Mouse (Mus musculus) kidney, adult 2 months (tissue): ENCODE measurements around the gene Lamtor1. TPM values are rescaled to one million over a fixed set of nuclear protein-coding genes. Genes with fewer than 3 reads are reported as not detected.

Experiments
- DNase-seq: peaks from one replicate; pipeline ENCODE4 v3.0.0; 2021
- H3K27ac ChIP-seq: fragments of 200-500 bp; 2 replicates; pipeline ENCODE4 v1.5.1; 2012; ENCODE audit warnings: low read depth, low read length, control low read depth, inconsistent platforms; ENCODE audit not compliant: insufficient read depth
- H3K27me3 ChIP-seq: fragments of 200-500 bp; replicated peaks from 2 replicates; pipeline ENCODE4 v1.6.1; 2012; ENCODE audit warnings: mild to moderate bottlenecking, moderate library complexity, low read length, inconsistent platforms; ENCODE audit not compliant: control insufficient read depth, insufficient read depth
- H3K36me3 ChIP-seq: fragments of 200-500 bp; 2 replicates; pipeline ENCODE4 v1.6.1; 2012; ENCODE audit warnings: mild to moderate bottlenecking, moderate library complexity, low read length, inconsistent platforms; ENCODE audit not compliant: control insufficient read depth, insufficient read depth
- H3K4me1 ChIP-seq: fragments of 200-500 bp; 2 replicates; pipeline ENCODE4 v1.6.1; 2011; ENCODE audit warnings: low read length; ENCODE audit not compliant: control insufficient read depth, insufficient read depth
- H3K4me3 ChIP-seq: fragments of 200-500 bp; 2 replicates; pipeline ENCODE4 v1.5.1; 2011; ENCODE audit warnings: mild to moderate bottlenecking, low read depth, low read length, control low read depth; ENCODE audit not compliant: insufficient read depth
- CTCF ChIP-seq: fragments of 200-500 bp; conservative IDR thresholded peaks from 2 replicates; pipeline ENCODE4 v1.5.1; 2011; ENCODE audit warnings: low read depth, mild to moderate bottlenecking, control low read depth, low read length, moderate library complexity, mixed read lengths; ENCODE audit not compliant: insufficient read depth, insufficient read length
- POLR2A ChIP-seq: fragments of 200-500 bp; IDR thresholded peaks from one replicate; pipeline ENCODE4 v1.6.1; 2011; ENCODE audit warnings: low read depth, low read length, control low read depth
- WGBS: fragments of 180-500 bp; shearing (Covaris S2); methylation state at CpG from one replicate; pipeline ENCODE4 v1.1.7; 2018; 5-methylcytosine and 5-hydroxymethylcytosine counted together
- polyA plus RNA-seq: library from polyadenylated mRNA; depleted of rRNA; stranded (reverse); fragments of >200 nt; gene quantifications from 2 replicates; pipeline ENCODE4 v1.2.3, GENCODE M21; 2012

Gene Lamtor1
- polyA plus RNA-seq, 1 experiment, result 267 TPM

DNA sequence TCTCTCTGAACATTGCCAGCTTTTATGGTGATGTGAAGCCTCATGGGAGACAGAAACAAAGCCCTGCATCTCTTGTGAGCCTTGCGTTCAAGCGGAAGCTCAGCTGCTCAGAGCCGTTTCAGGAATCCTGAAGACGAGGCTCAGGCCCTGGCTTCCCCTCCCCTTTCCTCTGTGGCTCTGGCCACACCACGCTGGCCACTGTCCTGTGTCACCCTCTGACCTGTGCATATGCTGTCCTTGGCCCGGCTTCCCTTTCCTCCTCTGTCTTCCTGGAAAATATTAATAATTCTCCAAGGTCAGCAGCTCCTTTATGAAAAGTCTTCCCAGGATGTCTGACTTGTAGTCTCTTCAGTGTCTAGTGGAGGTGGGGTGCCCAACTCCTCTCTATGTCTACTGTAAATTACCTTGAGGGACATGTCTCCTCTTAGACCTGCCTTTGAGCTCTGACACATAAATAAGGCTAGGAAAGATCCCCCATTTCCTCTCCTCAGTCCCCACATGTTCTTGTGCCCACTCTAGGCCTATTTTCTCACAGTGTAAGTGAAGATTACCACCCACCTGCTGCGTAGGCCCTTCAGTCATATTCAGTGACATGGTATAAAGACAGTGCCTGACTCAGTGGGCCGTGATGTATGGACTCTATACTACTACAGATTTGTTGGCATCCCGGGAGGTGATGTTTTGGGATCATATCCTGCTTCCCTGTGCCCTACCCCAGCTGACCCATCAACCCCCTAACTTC lies 23.1 kb upstream of the Lamtor1 start:
- Histone ChIP-seq H3K4me1 (peaks cover 4% of the 10 kb centered on the region), H3K27ac (peak overlapping the region; percentile 53), H3K36me3 (no peaks in the 10 kb centered on the region), H3K27me3 (no peaks in the 10 kb centered on the region), H3K4me3 (no peak overlapping the region)
- DNase-seq, result peak; percentile 73
- WGBS, result 49% methylated on average over 9 of the region's 9 CpGs
- TF ChIP-seq CTCF (no peak), POLR2A (no peak)

DNA sequence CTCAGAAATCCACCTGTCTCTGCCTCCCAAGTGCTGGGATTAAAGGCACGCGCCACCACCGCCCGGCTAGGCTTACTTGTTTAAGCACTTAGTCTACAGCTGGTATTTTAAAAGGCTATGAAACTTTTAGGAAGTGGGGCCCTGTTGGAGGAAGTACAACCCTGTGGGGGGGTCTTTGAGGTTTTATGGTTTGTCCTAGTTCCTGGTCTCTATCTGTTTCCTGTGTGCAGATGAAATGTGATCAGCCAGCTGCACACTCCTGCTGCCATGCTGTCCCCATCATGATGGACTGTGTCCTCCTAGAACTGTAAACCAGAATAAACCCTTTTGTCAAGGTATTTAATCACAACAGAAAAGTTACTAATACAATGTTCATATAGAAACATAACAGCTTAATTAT lies 21.5 kb upstream of the Lamtor1 start:
- no peak overlapping the region for H3K27ac ChIP-seq
- WGBS, result 96% methylated on average over 4 of the region's 4 CpGs

DNA sequence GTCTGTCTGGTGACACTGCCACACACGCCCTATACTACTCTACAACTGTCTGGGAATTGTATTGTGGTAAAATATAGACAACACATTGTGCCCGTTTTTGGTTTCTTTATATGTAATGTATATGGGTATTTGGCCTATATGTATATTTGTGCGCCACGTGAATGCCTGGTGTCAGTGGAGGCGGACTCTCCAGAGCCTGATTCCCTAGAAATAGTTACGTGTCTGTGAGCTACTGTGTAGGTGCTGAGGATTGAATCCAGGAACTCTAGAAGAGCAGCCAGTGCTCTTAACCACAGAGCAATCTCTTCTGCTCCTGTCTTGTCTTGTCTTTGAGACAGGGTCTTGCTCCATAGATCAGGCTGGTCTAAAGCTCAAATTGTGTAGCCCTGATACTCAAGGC lies 19.4 kb upstream of the Lamtor1 start:
- H3K4me3 ChIP-seq, result no peak overlapping the region
- no peaks in the 10 kb centered on the region for H3K27me3 ChIP-seq
- TF ChIP-seq CTCF (no peak), POLR2A (no peak)
- H3K27ac ChIP-seq, result no peak overlapping the region
- no peaks in the 10 kb centered on the region for H3K36me3 ChIP-seq
- H3K4me1 ChIP-seq, result peaks cover 4% of the 10 kb centered on the region
- 87% methylated on average over 6 of the region's 6 CpGs for WGBS
- DNase-seq, result no peak

More for the DNA sequence above, 21.5 kb upstream of the Lamtor1 start:
- Histone ChIP-seq H3K27me3 (no peaks in the 10 kb centered on the region), H3K36me3 (no peaks in the 10 kb centered on the region), H3K4me1 (peaks cover 4% of the 10 kb centered on the region), H3K4me3 (no peak overlapping the region)
- no peak for DNase-seq
- no peak for TF ChIP-seq CTCF
- no peak for TF ChIP-seq POLR2A

- no peak overlapping the region for H3K27ac ChIP-seq
These were observed 17.2 kb upstream of the Lamtor1 start for GRCm38 (mm10) chr7:101888460-101888859.

GRCm38 (mm10) chr7:101895695-101896094 lies 10.0 kb upstream of the Lamtor1 start:
- WGBS, result 30% methylated on average over 9 of the region's 9 CpGs
- Histone ChIP-seq H3K27ac (peak overlapping the region; percentile 66; the same call in 1 of the 2 replicates), H3K36me3 (no peaks in the 10 kb centered on the region), H3K27me3 (no peaks in the 10 kb centered on the region), H3K4me1 (peaks cover 5% of the 10 kb centered on the region; the same call in 1 of the 2 replicates), H3K4me3 (peak overlapping the region; percentile 74)
- TF ChIP-seq CTCF, result no peak
- TF ChIP-seq POLR2A, result no peak
- no peak for DNase-seq

More at GRCm38 (mm10) chr7:101888460-101888859, 17.2 kb upstream of the Lamtor1 start:
- no peaks in the 10 kb centered on the region for H3K36me3 ChIP-seq
- no peak for DNase-seq
- TF ChIP-seq CTCF (no peak), POLR2A (no peak)
- no peaks in the 10 kb centered on the region for H3K27me3 ChIP-seq
- H3K4me3 ChIP-seq, result no peak overlapping the region
- 89% methylated on average over 4 of the region's 4 CpGs for WGBS
- H3K4me1 ChIP-seq, result no peaks in the 10 kb centered on the region

DNA sequence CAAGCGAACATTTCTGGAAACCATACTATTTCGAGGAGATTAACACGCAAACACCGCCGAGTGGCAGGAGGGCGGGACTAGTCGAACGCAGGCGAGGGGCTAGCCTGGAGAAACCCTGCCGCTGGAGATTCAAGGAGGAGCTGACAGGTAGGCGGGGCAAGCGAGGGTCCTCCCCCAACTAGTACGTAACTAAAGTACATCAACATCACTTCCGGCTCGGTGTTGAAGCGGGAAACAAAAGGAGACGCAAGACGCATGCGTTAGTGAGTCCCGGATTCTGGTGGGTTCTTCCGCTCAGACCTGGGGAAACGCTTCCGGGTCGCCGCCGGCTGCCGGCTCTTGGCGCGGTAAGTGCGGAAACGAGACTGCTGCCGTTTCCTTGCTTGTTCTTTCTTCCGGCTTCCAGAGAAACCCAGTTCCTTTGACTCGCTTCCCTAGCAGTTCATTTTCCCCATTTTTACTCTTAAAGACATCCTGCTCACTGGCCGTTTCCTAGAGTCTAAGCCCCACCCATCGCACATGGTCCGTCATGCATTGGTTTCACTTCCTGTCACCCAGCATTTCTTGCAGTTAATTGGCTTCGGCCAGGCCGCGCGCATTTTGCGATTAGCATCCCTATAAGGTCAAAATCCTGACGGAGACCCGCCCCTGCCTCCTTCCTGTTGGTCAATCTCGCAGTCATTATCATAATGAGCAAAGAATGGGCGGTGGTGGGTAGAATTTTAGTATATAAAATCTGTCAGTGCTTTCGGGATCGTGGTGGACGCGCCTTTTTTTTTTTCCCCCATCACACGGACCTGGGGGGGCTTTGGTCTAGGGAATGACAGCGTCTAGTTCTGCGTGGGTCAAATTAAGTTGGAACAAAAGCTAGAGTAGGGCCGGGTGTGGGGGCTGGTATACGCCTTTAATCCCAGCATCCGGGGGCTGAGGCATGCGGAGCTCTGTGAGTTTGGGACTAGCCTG lies 9.3 kb upstream of the Lamtor1 start:
- no peaks in the 10 kb centered on the region for H3K27me3 ChIP-seq
- WGBS, result under 1% methylated on average over 57 of the region's 57 CpGs
- H3K27ac ChIP-seq, result peak overlapping the region; percentile 80
- no peaks in the 10 kb centered on the region for H3K36me3 ChIP-seq
- peaks cover 5% of the 10 kb centered on the region; the same call in 1 of the 2 replicates for H3K4me1 ChIP-seq
- peak overlapping the region; percentile 74 for H3K4me3 ChIP-seq
- TF ChIP-seq POLR2A, result peak; percentile 62
- TF ChIP-seq CTCF, result no peak
- DNase-seq, result peak; percentile 99
